In the genomic region with DNA sequence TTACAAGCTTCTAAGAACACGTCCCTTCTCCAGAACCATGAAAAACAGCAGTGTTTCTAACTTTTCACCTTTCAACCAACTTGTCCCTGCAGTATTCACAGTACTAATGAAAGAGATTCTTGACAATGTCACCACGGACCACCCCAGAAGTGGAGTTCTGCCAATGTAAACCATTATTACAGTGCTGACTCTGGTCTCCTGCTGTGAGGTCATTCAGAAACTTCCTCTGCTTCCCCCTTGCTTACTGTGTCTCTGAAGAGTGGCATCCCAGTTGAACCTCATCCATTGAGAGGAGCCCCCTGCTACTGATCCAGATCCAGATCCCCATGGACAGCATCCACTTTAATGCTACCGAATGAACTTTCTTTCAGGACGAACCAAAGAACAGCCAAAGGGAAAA, we compare ENCODE assay signal across 8 mouse cellular contexts.
DNase-seq lines count a peak whose midpoint lies in the region; ATAC-seq and TF ChIP-seq lines count a peak whose summit lies in the region.

No protein-coding gene starts in this region.

- H3K27ac ChIP-seq in limb, embryonic 14.5 days (replicated peaks; ENCODE audit: low read depth, low read length) = no peak overlapping the region
- no peak overlapping the region for H3K27ac ChIP-seq in limb, embryonic 10.5 days
- H3K27ac ChIP-seq in kidney, postnatal 0 days = no peak overlapping the region
- no peak overlapping the region for H3K27ac ChIP-seq in layer of hippocampus, adult 2 months
- H3K27ac ChIP-seq in heart, embryonic 10.5 days = no peak overlapping the region

- H3K4me3 ChIP-seq in limb, embryonic 14.5 days (replicated peaks; ENCODE audit: low read length) = no peak overlapping the region
- H3K4me3 ChIP-seq in limb, embryonic 10.5 days = no peak overlapping the region
- no peak overlapping the region for H3K4me3 ChIP-seq in kidney, postnatal 0 days (replicated peaks; ENCODE audit: low read depth, low read length)
- no peak overlapping the region for H3K4me3 ChIP-seq in layer of hippocampus, adult 2 months
- no peak overlapping the region for H3K4me3 ChIP-seq in heart, embryonic 10.5 days

- no peak overlapping the region for H3K9ac ChIP-seq in limb, embryonic 14.5 days (ENCODE audit: low read depth, low read length, severe bottlenecking)
- H3K9ac ChIP-seq in kidney, postnatal 0 days (ENCODE audit: low read depth, low read length) = no peak overlapping the region

- H3K27me3 ChIP-seq in limb, embryonic 14.5 days (ENCODE audit: control insufficient read depth, insufficient read depth, low read length) = no peaks in the 10 kb centered on the region
- no peaks in the 10 kb centered on the region for H3K27me3 ChIP-seq in limb, embryonic 10.5 days (ENCODE audit: low read depth, poor library complexity, severe bottlenecking)
- H3K27me3 ChIP-seq in kidney, postnatal 0 days (ENCODE audit: insufficient read depth, low read length) = no peaks in the 10 kb centered on the region
- H3K27me3 ChIP-seq in heart, embryonic 10.5 days (ENCODE audit: insufficient read depth, poor library complexity, severe bottlenecking) = no peaks in the 10 kb centered on the region

- ATAC-seq in limb, embryonic 14.5 days (ENCODE audit: low FRiP score, low read depth) = no peak
- ATAC-seq in kidney, postnatal 0 days (replicated peaks; ENCODE audit: low FRiP score, low read depth) = peak; percentile 10; the same call in 1 of the 2 replicates

- H3K4me1 ChIP-seq in limb, embryonic 14.5 days (ENCODE audit: control insufficient read depth, insufficient read depth, low read length) = peaks cover 5% of the 10 kb centered on the region; the same call in 1 of the 2 replicates
- no peaks in the 10 kb centered on the region for H3K4me1 ChIP-seq in limb, embryonic 10.5 days
- H3K4me1 ChIP-seq in kidney, postnatal 0 days (replicated peaks; ENCODE audit: insufficient read depth, low read length) = no peaks in the 10 kb centered on the region
- H3K4me1 ChIP-seq in heart, embryonic 10.5 days = no peaks in the 10 kb centered on the region

- peak; percentile 1 for DNase-seq in adrenal gland, postnatal 10 days
- DNase-seq in adrenal gland, postnatal 14 days = no peak
- DNase-seq in limb, embryonic 14.5 days (ENCODE audit: low spot score) = peak; percentile 50
- no peak for DNase-seq in limb, embryonic 10.5 days (ENCODE audit: low spot score)
- peak; percentile 8 for DNase-seq in cerebellum, adult 11 months
- peak; percentile 80 for DNase-seq in kidney, postnatal 0 days (ENCODE audit: low spot score)
- DNase-seq in layer of hippocampus, adult 2 months (ENCODE audit: low spot score in 2 of 2) = no peak
- DNase-seq in heart, embryonic 10.5 days (ENCODE audit: low spot score) = no peak

- H3K9me3 ChIP-seq in limb, embryonic 14.5 days (ENCODE audit: control insufficient read depth, low read length) = no peaks in the 10 kb centered on the region
- no peaks in the 10 kb centered on the region for H3K9me3 ChIP-seq in limb, embryonic 10.5 days (replicated peaks)
- H3K9me3 ChIP-seq in kidney, postnatal 0 days (replicated peaks; ENCODE audit: low read length) = no peaks in the 10 kb centered on the region
- H3K9me3 ChIP-seq in heart, embryonic 10.5 days = no peaks in the 10 kb centered on the region

- 27% methylated on average over 4 of the region's 4 CpGs for WGBS in limb, embryonic 14.5 days
- 50% methylated on average over 4 of the region's 4 CpGs for WGBS in limb, embryonic 10.5 days
- 44% methylated on average over 4 of the region's 4 CpGs for WGBS in kidney, postnatal 0 days
- 38% methylated on average over 4 of the region's 4 CpGs for WGBS in heart, embryonic 10.5 days

- TF ChIP-seq CTCF in kidney, postnatal 0 days (IDR thresholded peaks at IDR 0.05; ENCODE audit: low read depth) = no peak
- no peak for TF ChIP-seq CTCF in layer of hippocampus, adult 2 months (conservative IDR thresholded peaks at IDR 0.05)

- H3K4me2 ChIP-seq in limb, embryonic 14.5 days (replicated peaks; ENCODE audit: low read depth, low read length, severe bottlenecking) = no peak overlapping the region
- H3K4me2 ChIP-seq in kidney, postnatal 0 days (ENCODE audit: low read length) = no peak overlapping the region

- no peak for TF ChIP-seq POLR2A in limb, embryonic 14.5 days (IDR thresholded peaks at IDR 0.05; ENCODE audit: borderline replicate concordance, extremely low read depth, insufficient read depth, insufficient read length)

- no peaks in the 10 kb centered on the region for H3K36me3 ChIP-seq in limb, embryonic 14.5 days (ENCODE audit: control insufficient read depth, insufficient read depth, low read length)
- H3K36me3 ChIP-seq in limb, embryonic 10.5 days = no peaks in the 10 kb centered on the region
- H3K36me3 ChIP-seq in kidney, postnatal 0 days (ENCODE audit: insufficient read depth, low read length) = no peaks in the 10 kb centered on the region
- H3K36me3 ChIP-seq in heart, embryonic 10.5 days = no peaks in the 10 kb centered on the region

Comparison
In these comparisons a context has a peak if more than half of its experiments do, and no peak if none do; other contexts are left out.
1. DNase-seq: peak in adrenal gland, postnatal 10 days (single experiment), limb, embryonic 14.5 days (single experiment), cerebellum, adult 11 months (single experiment) and kidney, postnatal 0 days (single experiment); none in adrenal gland, postnatal 14 days (single experiment), limb, embryonic 10.5 days (single experiment), layer of hippocampus, adult 2 months (0 of 2) and heart, embryonic 10.5 days (single experiment).